Mouse (Mus musculus): Measurements from ENCODE around the gene Mrnip. TPM values are rescaled to one million over a fixed set of nuclear protein-coding genes. Genes with fewer than 3 reads are reported as not detected.
A peak's percentile ranks its signal among the peaks of the same experiment; 100 is the strongest.

Mrnip gene
- polyA plus RNA-seq, 1 experiment from 2014 or later: 18.6 TPM

DNA sequence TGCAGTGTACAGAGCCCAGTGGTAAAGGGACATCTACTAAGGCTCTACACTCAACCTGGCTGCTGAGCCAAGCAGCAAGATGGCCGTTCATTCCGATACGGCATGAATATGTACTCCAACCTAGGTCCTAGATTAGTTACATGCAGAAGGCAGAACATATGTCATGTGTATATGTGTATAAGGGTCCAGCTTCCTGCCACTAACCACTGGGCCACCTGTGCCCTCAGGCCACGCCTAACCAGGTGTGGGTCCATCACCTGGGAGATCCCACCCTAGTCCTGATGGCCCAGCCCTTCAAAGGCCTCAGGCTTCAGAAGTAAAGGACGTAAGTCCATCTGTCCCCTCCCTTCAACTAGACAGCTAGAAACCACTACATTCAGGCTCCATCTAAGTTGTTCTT, 33.8 kb downstream of the Mrnip start:
- Histone ChIP-seq H3K4me3 (no peak overlapping the region), H3K27ac (no peak overlapping the region), H3K9me3 (no peaks in the 10 kb centered on the region), H3K4me1 (peaks cover 15% of the 10 kb centered on the region; the same call in 1 of the 2 replicates), H3K4me2 (replicated peaks) (no peak overlapping the region), H3K27me3 (no peaks in the 10 kb centered on the region), H3K36me3 (peaks cover 50% of the 10 kb centered on the region), H3K9ac (no peak overlapping the region)
- 95% methylated on average over 5 of the region's 5 CpGs for WGBS
- no peak for ATAC-seq (ENCODE audit: insufficient number of reproducible peaks, insufficient read depth, low FRiP score, low TSS enrichment)

DNA sequence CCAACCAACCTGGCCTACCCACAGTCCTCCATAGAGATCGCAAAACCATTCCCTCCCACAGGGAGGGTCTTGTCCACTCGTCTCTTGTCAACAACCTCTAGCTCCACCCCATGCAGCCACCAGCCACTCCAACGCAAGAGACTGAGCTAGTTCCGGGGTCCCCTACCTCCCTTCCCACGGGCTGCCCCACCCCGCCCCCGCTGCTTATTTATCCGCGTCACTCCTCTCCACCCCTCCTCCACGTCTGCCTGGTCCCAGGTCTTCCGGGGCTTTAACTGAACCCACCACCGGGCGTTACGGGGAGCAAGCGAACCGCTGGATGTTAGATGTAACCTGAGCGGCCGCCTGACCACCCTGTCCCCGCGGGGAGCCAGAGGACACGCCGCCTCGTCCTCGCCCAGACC, 35.9 kb downstream of the Mrnip start:
- 1% methylated on average over 24 of the region's 24 CpGs for WGBS
- Histone ChIP-seq H3K27me3 (no peaks in the 10 kb centered on the region), H3K27ac (peak overlapping the region; percentile 94), H3K4me1 (peaks cover 15% of the 10 kb centered on the region; the same call in 1 of the 2 replicates), H3K36me3 (peaks cover 31% of the 10 kb centered on the region), H3K9me3 (no peaks in the 10 kb centered on the region), H3K4me2 (replicated peaks) (peak overlapping the region; percentile 49), H3K4me3 (peak overlapping the region; percentile 66), H3K9ac (peak overlapping the region; percentile 77)
- peak; percentile 94 for ATAC-seq (ENCODE audit: insufficient number of reproducible peaks, insufficient read depth, low FRiP score, low TSS enrichment)

DNA sequence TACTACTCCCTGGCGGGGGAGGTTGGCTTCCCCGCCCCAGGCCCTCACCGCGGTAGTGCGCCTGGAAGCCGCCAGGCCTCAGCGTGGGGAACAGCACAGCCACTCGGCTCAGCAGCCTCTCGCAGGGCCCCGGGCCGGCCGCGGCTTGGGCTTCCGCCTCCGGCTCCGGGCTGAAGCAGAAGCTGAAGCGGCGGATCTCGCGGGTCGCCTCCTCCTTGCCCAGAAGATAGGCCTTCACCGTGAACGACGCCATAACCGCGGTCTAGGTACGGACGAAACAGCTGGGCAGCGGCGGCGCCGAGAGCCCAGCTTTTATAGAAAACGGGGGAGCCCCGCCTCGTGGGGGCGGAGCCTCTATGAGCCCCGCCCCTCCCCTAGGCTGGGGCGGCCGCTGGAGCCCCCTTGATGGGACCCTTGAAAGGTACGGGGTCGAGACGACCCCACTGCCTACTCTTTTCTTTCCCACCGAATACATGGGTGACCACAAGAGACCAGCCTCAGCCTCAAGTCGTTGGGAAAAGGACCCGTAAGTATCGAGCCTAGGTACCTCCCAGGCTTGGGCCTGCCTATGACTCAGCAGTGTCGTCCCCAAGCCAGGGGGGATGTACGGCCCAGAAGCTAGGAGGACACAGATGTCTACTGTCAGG, 36.4 kb downstream of the Mrnip start, which contains the start of the genes Sqstm1 and Mgat4b:
Sqstm1 (minus strand) TSS at position 323 of the 647 bp plus-strand sequence.
Mgat4b (plus strand) TSS at position 386 of the 647 bp plus-strand sequence.
- Histone ChIP-seq H3K9ac (peak within 1 kb of the TSS; percentile 77), H3K4me2 (replicated peaks) (peak within 1 kb of the TSS; percentile 49), H3K27me3 (no peaks in the 10 kb centered on the region), H3K36me3 (peaks cover 25% of the 10 kb centered on the region), H3K9me3 (no peaks in the 10 kb centered on the region), H3K27ac (peak within 1 kb of the TSS; percentile 94), H3K4me3 (peak within 1 kb of the TSS; percentile 66), H3K4me1 (peaks cover 18% of the 10 kb centered on the region; the same call in 1 of the 2 replicates)
- WGBS: under 1% methylated on average over 48 of the region's 48 CpGs
- peak; percentile 62 for ATAC-seq (ENCODE audit: insufficient number of reproducible peaks, insufficient read depth, low FRiP score, low TSS enrichment)

DNA sequence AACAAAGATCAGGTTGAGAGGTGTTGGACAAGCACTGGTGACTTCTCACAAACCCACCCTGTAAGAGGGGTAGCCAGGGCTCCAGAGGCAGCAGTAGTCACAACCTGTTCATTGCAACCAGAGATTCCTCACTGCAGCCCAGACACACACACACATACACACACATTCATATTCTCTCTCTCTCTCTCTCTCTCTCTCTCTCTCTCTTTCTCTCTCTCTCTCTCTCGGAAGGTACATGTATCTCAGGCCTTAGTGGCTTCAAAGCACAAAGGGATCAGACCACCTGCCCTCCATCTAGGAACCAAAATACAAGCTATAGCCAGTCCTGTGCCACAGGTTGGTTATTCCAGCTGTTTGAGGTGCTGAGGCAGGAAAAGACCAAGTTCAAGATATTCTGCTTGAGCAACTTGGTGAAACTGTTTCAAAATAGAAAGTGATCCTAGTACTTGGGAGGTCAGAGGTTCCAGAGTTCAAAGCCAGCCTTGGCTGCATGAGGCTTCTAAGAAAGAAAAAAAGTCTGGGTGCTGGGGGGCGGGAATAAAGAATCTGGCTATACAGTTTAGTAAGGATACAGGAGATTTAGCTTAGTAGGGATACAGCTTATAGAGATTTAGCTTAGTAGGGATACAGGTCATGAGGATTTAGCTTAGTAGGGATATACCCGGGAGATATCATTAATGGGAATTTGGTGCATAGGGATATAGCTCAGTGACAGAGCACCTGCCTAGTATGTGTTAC, 37.2 kb downstream of the Mrnip start:
- ATAC-seq (ENCODE audit: insufficient number of reproducible peaks, insufficient read depth, low FRiP score, low TSS enrichment): no peak
- WGBS: 89% methylated on average over 3 of the region's 3 CpGs
- Histone ChIP-seq H3K4me1 (peaks cover 27% of the 10 kb centered on the region), H3K4me3 (peak overlapping the region; percentile 66), H3K27me3 (no peaks in the 10 kb centered on the region), H3K27ac (no peak overlapping the region), H3K36me3 (peaks cover 17% of the 10 kb centered on the region), H3K9ac (peak overlapping the region; percentile 77; the same call in 1 of the 2 replicates), H3K9me3 (no peaks in the 10 kb centered on the region), H3K4me2 (replicated peaks) (peak overlapping the region; percentile 49)

DNA sequence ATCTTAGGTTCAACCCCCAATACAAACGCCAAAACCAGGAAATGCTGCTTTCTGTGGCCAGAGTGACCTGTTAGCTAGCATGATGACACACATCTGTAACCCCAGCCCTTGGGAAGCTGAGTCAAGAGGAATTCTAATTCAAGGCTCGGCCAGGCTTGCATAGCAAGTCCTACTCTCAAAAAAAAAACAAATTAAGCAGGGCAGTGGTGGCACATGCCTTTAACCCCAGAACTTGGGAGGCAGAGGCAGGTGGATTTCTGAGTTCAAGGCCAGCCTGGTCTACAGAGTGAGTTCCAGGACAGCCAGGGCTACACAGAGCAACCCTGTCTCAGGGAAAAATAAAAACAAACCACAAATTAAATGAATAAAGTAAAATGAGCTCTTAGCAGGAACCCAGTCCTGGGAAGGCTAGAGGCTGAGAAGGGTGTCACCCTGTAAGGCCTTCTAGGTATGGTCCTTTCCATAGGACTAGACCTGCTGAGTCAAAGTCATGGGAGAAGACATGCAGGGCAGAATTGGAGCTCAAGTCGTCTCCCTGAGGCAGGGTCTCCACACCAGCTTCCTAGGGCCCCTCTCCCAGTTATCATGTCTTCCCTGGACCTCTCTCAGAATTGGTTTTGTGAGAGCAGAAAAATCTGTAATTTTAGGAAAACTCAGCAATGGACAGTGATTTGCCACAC, 38.0 kb downstream of the Mrnip start:
- peaks cover 29% of the 10 kb centered on the region for H3K4me1 ChIP-seq
- H3K9me3 ChIP-seq: no peaks in the 10 kb centered on the region
- WGBS: 69% methylated on average over 3 of the region's 3 CpGs
- H3K36me3 ChIP-seq: peaks cover 10% of the 10 kb centered on the region
- H3K27me3 ChIP-seq: no peaks in the 10 kb centered on the region
- no peak overlapping the region for H3K9ac ChIP-seq
- no peak overlapping the region for H3K4me3 ChIP-seq
- no peak overlapping the region for H3K27ac ChIP-seq
- H3K4me2 ChIP-seq (replicated peaks): no peak overlapping the region
- ATAC-seq (ENCODE audit: insufficient number of reproducible peaks, insufficient read depth, low FRiP score, low TSS enrichment): no peak

DNA sequence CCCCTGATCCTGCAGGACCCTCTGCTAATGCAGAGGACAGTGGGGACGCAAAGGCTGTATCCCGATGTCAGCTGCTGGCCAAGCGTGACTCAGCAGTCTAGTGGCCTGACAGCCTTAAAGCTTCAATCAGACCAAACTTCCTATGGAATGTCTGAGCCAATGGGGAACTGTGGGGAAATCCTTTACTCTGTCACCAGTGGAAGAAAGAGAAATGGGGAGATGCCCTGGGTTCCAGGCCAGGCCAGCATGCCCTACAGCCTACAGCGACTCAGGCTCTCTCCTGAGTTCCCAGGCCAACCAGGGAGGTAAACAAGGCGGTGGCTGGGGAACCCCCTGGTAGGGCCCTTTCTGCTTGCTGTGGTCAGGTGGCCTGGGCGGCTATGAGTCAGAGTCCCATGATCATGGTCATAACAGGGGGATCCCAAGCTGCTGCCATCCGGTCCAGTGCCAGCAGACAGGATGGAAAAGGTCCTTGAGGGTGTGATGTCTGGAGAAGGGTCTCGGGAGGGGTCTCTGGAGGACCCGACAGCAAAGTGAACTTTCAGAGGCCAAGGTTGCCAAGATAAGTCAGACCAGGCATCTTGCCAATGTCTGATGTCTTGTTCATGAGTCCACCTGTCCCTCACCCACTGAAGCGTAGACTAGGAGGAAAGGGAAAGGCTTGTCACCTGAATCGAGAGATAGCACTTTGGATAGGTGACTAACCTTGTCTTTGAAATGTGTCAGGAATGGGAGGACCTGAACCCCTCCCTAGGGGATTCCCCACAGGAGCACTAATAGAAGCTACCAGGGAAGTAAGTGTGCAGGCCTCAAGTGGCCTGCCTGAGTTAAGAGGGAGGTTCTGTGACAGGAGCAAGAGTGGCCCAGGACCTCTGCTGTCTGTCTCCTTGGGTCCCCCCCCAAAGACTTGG, 38.9 kb downstream of the Mrnip start:
- H3K36me3 ChIP-seq: 0 out of 2 replicates have a peak, but pooled peaks cover under 1% of the 10 kb centered on the region
- H3K27me3 ChIP-seq: no peaks in the 10 kb centered on the region
- no peak for ATAC-seq (ENCODE audit: insufficient number of reproducible peaks, insufficient read depth, low FRiP score, low TSS enrichment)
- H3K4me1 ChIP-seq: peaks cover 30% of the 10 kb centered on the region
- H3K9ac ChIP-seq: no peak overlapping the region
- no peak overlapping the region for H3K4me3 ChIP-seq
- WGBS: 62% methylated on average over 11 of the region's 11 CpGs
- H3K4me2 ChIP-seq (replicated peaks): no peak overlapping the region
- no peak overlapping the region for H3K27ac ChIP-seq
- H3K9me3 ChIP-seq: no peaks in the 10 kb centered on the region

DNA sequence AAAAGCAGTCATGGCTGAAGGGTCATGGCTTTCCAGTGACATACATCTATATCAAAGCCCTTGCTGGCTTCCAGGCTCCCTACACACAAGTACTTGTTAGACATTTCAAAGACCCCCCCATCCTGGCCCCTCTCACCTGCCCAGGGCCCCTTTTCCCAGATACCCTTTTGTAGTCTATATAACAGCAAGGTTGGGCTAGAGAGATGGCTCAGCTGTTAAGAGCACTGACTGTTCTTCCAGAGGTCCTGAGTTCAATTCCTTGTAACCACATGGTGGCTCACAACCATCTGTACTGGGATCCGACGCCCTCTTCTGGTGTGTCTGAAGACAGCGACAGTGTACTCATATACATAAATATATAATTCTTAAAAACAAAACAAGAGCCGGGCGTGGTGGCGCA, 40.4 kb downstream of the Mrnip start:
- ATAC-seq (ENCODE audit: insufficient number of reproducible peaks, insufficient read depth, low FRiP score, low TSS enrichment): no peak
- H3K27me3 ChIP-seq: no peaks in the 10 kb centered on the region
- H3K9me3 ChIP-seq: no peaks in the 10 kb centered on the region
- H3K4me1 ChIP-seq: peaks cover 20% of the 10 kb centered on the region
- no peak overlapping the region for H3K4me2 ChIP-seq (replicated peaks)
- no peak overlapping the region for H3K27ac ChIP-seq
- WGBS: 89% methylated on average over 6 of the region's 6 CpGs
- no peak overlapping the region for H3K4me3 ChIP-seq
- no peaks in the 10 kb centered on the region for H3K36me3 ChIP-seq
- H3K9ac ChIP-seq: no peak overlapping the region

DNA sequence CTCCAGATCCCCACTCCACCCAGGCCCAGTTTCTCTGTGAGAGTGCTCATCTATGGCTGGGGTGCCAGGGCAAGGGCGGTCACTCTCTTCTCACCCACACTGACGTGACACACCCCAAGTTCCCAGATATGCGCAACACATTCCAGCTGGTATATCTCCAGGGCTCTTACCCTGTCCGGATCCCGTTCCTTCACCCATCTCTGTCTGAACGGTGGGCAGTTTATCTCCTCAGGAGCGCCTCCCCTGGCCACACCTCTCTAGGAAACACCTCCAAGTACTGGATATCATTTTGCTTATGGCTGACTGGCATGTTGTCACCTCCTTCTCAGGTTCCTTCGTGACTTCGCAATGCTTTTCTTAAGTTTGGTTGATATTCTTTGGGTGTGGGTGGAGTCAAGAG, 41.4 kb downstream of the Mrnip start:
- Histone ChIP-seq H3K4me1 (peaks cover 20% of the 10 kb centered on the region), H3K9me3 (no peaks in the 10 kb centered on the region), H3K9ac (no peak overlapping the region), H3K27me3 (no peaks in the 10 kb centered on the region), H3K4me3 (no peak overlapping the region), H3K4me2 (replicated peaks) (peak overlapping the region; percentile 14; the same call in 1 of the 2 replicates), H3K36me3 (no peaks in the 10 kb centered on the region), H3K27ac (no peak overlapping the region)
- 18% methylated on average over 9 of the region's 9 CpGs for WGBS
- ATAC-seq (ENCODE audit: insufficient number of reproducible peaks, insufficient read depth, low FRiP score, low TSS enrichment): no peak

DNA sequence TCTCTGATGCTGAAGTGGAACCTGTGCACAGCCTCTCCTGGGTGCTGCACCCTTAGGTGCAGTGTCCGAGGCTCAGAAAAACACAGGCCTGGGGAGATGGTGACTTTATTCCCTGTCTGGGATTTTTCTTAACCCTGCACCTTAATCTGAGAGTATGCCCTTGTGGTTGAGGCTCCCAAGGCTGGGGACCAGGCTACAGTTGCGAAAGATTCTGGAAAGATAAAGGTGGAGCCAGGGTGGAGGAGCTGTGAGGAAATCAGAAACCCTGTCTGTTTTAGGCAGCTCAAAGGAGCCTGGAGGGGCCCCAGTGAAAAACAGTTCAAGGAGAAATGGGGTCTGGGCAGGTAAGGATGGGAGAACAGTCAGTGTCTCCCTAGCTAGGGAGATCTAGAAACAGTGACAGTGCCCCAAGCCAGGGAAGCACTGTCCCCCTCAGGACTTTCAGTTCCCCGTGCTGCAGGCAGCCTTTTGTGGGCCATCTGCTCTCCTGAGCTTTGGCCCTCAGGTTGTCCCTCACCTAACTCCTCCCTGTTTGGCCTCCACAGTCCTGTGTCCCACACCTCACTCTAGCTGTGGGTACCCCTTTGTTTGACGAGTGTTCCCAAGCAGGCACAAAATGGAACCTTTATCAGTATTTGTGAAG, 42.6 kb downstream of the Mrnip start:
- no peak overlapping the region for H3K4me2 ChIP-seq (replicated peaks)
- no peak overlapping the region for H3K9ac ChIP-seq
- H3K4me1 ChIP-seq: peaks cover 17% of the 10 kb centered on the region
- 81% methylated on average over 4 of the region's 4 CpGs for WGBS
- no peaks in the 10 kb centered on the region for H3K27me3 ChIP-seq
- H3K9me3 ChIP-seq: no peaks in the 10 kb centered on the region
- H3K4me3 ChIP-seq: no peak overlapping the region
- no peak overlapping the region for H3K27ac ChIP-seq
- no peak for ATAC-seq (ENCODE audit: insufficient number of reproducible peaks, insufficient read depth, low FRiP score, low TSS enrichment)
- no peaks in the 10 kb centered on the region for H3K36me3 ChIP-seq

DNA sequence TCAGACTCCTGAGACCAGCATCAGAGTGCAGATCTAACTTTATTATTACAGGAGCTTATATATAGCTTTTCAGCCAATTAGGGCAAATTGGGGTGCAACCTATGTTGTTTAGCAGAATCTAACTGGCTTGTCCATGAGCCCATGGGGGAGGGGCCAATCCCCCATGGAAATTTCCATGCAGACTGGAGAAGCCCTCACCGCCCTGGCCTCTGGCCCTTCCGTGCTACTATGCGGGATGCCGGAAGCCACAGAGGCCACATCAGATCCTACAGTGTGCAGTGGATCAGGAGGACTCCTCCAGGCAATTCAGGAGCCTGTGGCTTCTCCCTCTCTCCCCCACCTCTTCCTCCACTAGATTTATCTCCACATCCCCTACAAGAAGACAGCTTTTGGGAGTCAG, 43.6 kb downstream of the Mrnip start:
- whole genome bisulfite sequencing: 40% methylated on average over 4 of the region's 4 CpGs
- Histone ChIP-seq H3K4me2 (replicated peaks) (no peak overlapping the region), H3K27me3 (no peaks in the 10 kb centered on the region), H3K4me3 (no peak overlapping the region), H3K9ac (no peak overlapping the region), H3K27ac (no peak overlapping the region), H3K4me1 (peaks cover 17% of the 10 kb centered on the region), H3K9me3 (no peaks in the 10 kb centered on the region), H3K36me3 (no peaks in the 10 kb centered on the region)
- no peak for ATAC-seq (ENCODE audit: insufficient number of reproducible peaks, insufficient read depth, low FRiP score, low TSS enrichment)
